Mouse (Mus musculus) lung, postnatal 0 days (tissue): Measurements from ENCODE around the gene Aurka. TPM values are rescaled to one million over a fixed set of nuclear protein-coding genes. Genes with fewer than 3 reads are reported as not detected.

Experiments used
- ATAC-seq: fragments of 200-750 bp; cut with Nextera tagmentation; 2 replicates; pipeline ENCODE4 v1.8.0; 2017; ENCODE audit warnings: moderate library complexity
- DNase-seq: peaks from one replicate; pipeline ENCODE4 v3.0.0-alpha.2; 2016; ENCODE audit warnings: low spot score
- H3K27ac ChIP-seq: fragments of 300-500 bp; sonication (generic); 2 replicates; pipeline ENCODE4 v1.5.1; 2014; ENCODE audit warnings: antibody characterized with exemption, mild to moderate bottlenecking, low read length, mixed read lengths
- H3K27me3 ChIP-seq: fragments of 300-500 bp; sonication (generic); replicated peaks from 2 replicates; pipeline ENCODE4 v1.6.1; 2014; ENCODE audit warnings: low read length, mixed read lengths; ENCODE audit not compliant: insufficient read depth
- H3K36me3 ChIP-seq: fragments of 300-500 bp; sonication (generic); 2 replicates; pipeline ENCODE4 v1.6.1; 2014; ENCODE audit warnings: low read length, mixed read lengths; ENCODE audit not compliant: insufficient read depth
- H3K4me1 ChIP-seq: fragments of 300-500 bp; sonication (generic); 2 replicates; pipeline ENCODE4 v1.6.1; 2014; ENCODE audit warnings: antibody characterized with exemption, low read depth, low read length, mixed read lengths; ENCODE audit not compliant: insufficient read depth
- H3K4me2 ChIP-seq: fragments of 300-500 bp; sonication (generic); replicated peaks from 2 replicates; pipeline ENCODE4 v1.6.1; 2014; ENCODE audit warnings: low read depth, mild to moderate bottlenecking, low read length, moderate library complexity, mixed read lengths
- H3K4me3 ChIP-seq: fragments of 300-500 bp; sonication (generic); 2 replicates; pipeline ENCODE4 v1.5.1; 2014; ENCODE audit warnings: low read depth, low read length
- H3K9ac ChIP-seq: fragments of 300-500 bp; sonication (generic); replicated peaks from 2 replicates; pipeline ENCODE4 v1.6.1; 2014; ENCODE audit warnings: low read depth, mild to moderate bottlenecking
- H3K9me3 ChIP-seq: fragments of 300-500 bp; sonication (generic); 2 replicates; pipeline ENCODE4 v1.6.1; 2016; ENCODE audit warnings: low read length, mixed read lengths
- CTCF ChIP-seq: IDR thresholded peaks from 2 replicates; pipeline ENCODE4 v1.5.1; 2016; ENCODE audit warnings: antibody characterized with exemption, mild to moderate bottlenecking
- EP300 ChIP-seq: IDR thresholded peaks from 2 replicates; pipeline ENCODE4 v1.6.1; 2016; ENCODE audit warnings: antibody characterized with exemption, mild to moderate bottlenecking, control low read depth
- WGBS: fragments of 180-500 bp; shearing (Covaris S2); extraction: QIAGEN DNeasy Blood & Tissue Kit; methylation state at CpG from one replicate; pipeline ENCODE4 v1.1.7; 2014; 5-methylcytosine and 5-hydroxymethylcytosine counted together
- polyA plus RNA-seq: library from polyadenylated mRNA; unstranded; fragments of >200 nt; fragmentation: Nextera tagmentation; extraction: Ambion mirVana; gene quantifications from 2 replicates; pipeline ENCODE4 v1.2.1, GENCODE M21; 2015

Gene Aurka
- polyA plus RNA-seq, 1 experiment from 2014 or later, result 6.3 TPM

GRCm38 (mm10) chr2:172392041-172392521 lies 21.7 kb upstream of the Aurka start:
- Histone ChIP-seq H3K4me2 (no peak overlapping the region), H3K36me3 (no peaks in the 10 kb centered on the region), H3K27ac (no peak overlapping the region), H3K9ac (no peak overlapping the region), H3K27me3 (no peaks in the 10 kb centered on the region), H3K4me3 (no peak overlapping the region), H3K9me3 (no peaks in the 10 kb centered on the region), H3K4me1 (peaks cover 3% of the 10 kb centered on the region; the same call in 1 of the 2 replicates)
- TF ChIP-seq EP300, result no peak
- TF ChIP-seq CTCF, result no peak
- ATAC-seq (0 out of 2 replicates have a peak, but pooled peaks have one; percentile 23), DNase-seq (peak; percentile 53)
- 57% methylated on average over 10 of the region's 10 CpGs for WGBS

GRCm38 (mm10) chr2:172390341-172390740 lies 20.0 kb upstream of the Aurka start:
- 27% methylated on average over 6 of the region's 6 CpGs for WGBS
- no peak overlapping the region for H3K4me3 ChIP-seq
- no peaks in the 10 kb centered on the region for H3K36me3 ChIP-seq
- H3K9ac ChIP-seq, result no peak overlapping the region
- no peaks in the 10 kb centered on the region for H3K9me3 ChIP-seq
- TF ChIP-seq EP300 (no peak), CTCF (no peak)
- no peak overlapping the region for H3K4me2 ChIP-seq
- H3K4me1 ChIP-seq, result peaks cover 3% of the 10 kb centered on the region; the same call in 1 of the 2 replicates
- DNase-seq, result no peak
- H3K27ac ChIP-seq, result no peak overlapping the region
- no peaks in the 10 kb centered on the region for H3K27me3 ChIP-seq
- ATAC-seq, result no peak

GRCm38 (mm10) chr2:172384715-172385114 lies 14.4 kb upstream of the Aurka start:
- H3K4me3 ChIP-seq, result no peak overlapping the region
- no peak overlapping the region for H3K9ac ChIP-seq
- no peaks in the 10 kb centered on the region for H3K27me3 ChIP-seq
- no peaks in the 10 kb centered on the region for H3K9me3 ChIP-seq
- 86% methylated on average over 3 of the region's 3 CpGs for WGBS
- no peaks in the 10 kb centered on the region for H3K4me1 ChIP-seq
- ATAC-seq (no peak), DNase-seq (no peak)
- H3K4me2 ChIP-seq, result no peak overlapping the region
- TF ChIP-seq CTCF, result no peak
- no peak for TF ChIP-seq EP300
- no peak overlapping the region for H3K27ac ChIP-seq
- H3K36me3 ChIP-seq, result peaks cover 14% of the 10 kb centered on the region

- no peak overlapping the region for H3K9ac ChIP-seq
- H3K4me1 ChIP-seq, result no peaks in the 10 kb centered on the region
- no peaks in the 10 kb centered on the region for H3K9me3 ChIP-seq
- no peak for TF ChIP-seq EP300
- TF ChIP-seq CTCF, result no peak
- no peak for DNase-seq
- no peaks in the 10 kb centered on the region for H3K27me3 ChIP-seq
- H3K4me2 ChIP-seq, result no peak overlapping the region
- 80% methylated on average over 12 of the region's 12 CpGs for WGBS
- ATAC-seq, result no peak
- no peak overlapping the region for H3K4me3 ChIP-seq
- H3K27ac ChIP-seq, result no peak overlapping the region
- peaks cover 32% of the 10 kb centered on the region for H3K36me3 ChIP-seq
Observed at GRCm38 (mm10) chr2:172381898-172382297, 11.6 kb upstream of the Aurka start.

GRCm38 (mm10) chr2:172381341-172381740 lies 11.0 kb upstream of the Aurka start:
- Histone ChIP-seq H3K27me3 (no peaks in the 10 kb centered on the region), H3K4me3 (no peak overlapping the region), H3K27ac (no peak overlapping the region), H3K4me1 (no peaks in the 10 kb centered on the region; the same call in 1 of the 2 replicates), H3K4me2 (no peak overlapping the region), H3K9ac (no peak overlapping the region), H3K9me3 (no peaks in the 10 kb centered on the region), H3K36me3 (peaks cover 33% of the 10 kb centered on the region)
- WGBS, result 94% methylated on average over 11 of the region's 11 CpGs
- no peak for DNase-seq
- TF ChIP-seq CTCF, result no peak
- no peak for TF ChIP-seq EP300
- ATAC-seq, result no peak

- Histone ChIP-seq H3K36me3 (peaks cover 42% of the 10 kb centered on the region), H3K27me3 (no peaks in the 10 kb centered on the region), H3K4me3 (no peak overlapping the region), H3K9me3 (no peaks in the 10 kb centered on the region), H3K27ac (no peak overlapping the region), H3K9ac (no peak overlapping the region), H3K4me1 (no peaks in the 10 kb centered on the region; the same call in 1 of the 2 replicates), H3K4me2 (no peak overlapping the region)
- no peak for TF ChIP-seq CTCF
- no peak for TF ChIP-seq EP300
- DNase-seq (no peak), ATAC-seq (no peak)
- WGBS, result 88% methylated on average over 17 of the region's 17 CpGs
Observed at GRCm38 (mm10) chr2:172380513-172380912, 10.2 kb upstream of the Aurka start.

GRCm38 (mm10) chr2:172378332-172378731 lies 8.0 kb upstream of the Aurka start:
- no peak overlapping the region for H3K27ac ChIP-seq
- ATAC-seq, result peak; percentile 51
- no peak for TF ChIP-seq EP300
- TF ChIP-seq CTCF, result peak; percentile 81
- H3K4me2 ChIP-seq, result no peak overlapping the region
- H3K9ac ChIP-seq, result no peak overlapping the region
- peaks cover 51% of the 10 kb centered on the region for H3K36me3 ChIP-seq
- H3K4me1 ChIP-seq, result no peaks in the 10 kb centered on the region; the same call in 1 of the 2 replicates
- no peaks in the 10 kb centered on the region for H3K27me3 ChIP-seq
- H3K4me3 ChIP-seq, result no peak overlapping the region
- WGBS, result 64% methylated on average over 7 of the region's 7 CpGs
- DNase-seq, result peak; percentile 72
- no peaks in the 10 kb centered on the region for H3K9me3 ChIP-seq
